Mouse (Mus musculus) heart, adult 2 months (tissue): ENCODE results near the gene Me1.

ENCODE experiments used
- CTCF ChIP-seq: fragments of 200-600 bp; IDR thresholded peaks from 2 replicates; pipeline ENCODE4 v1.8.1; 2022; ENCODE audit warnings: antibody characterized with exemption, mild to moderate bottlenecking, moderate library complexity
- POLR2A ChIP-seq: fragments of 200-500 bp; IDR thresholded peaks from 2 replicates; pipeline ENCODE4 v1.6.1; 2011; ENCODE audit warnings: mild to moderate bottlenecking, low read depth, low read length, control low read depth; ENCODE audit not compliant: insufficient read depth

DNA sequence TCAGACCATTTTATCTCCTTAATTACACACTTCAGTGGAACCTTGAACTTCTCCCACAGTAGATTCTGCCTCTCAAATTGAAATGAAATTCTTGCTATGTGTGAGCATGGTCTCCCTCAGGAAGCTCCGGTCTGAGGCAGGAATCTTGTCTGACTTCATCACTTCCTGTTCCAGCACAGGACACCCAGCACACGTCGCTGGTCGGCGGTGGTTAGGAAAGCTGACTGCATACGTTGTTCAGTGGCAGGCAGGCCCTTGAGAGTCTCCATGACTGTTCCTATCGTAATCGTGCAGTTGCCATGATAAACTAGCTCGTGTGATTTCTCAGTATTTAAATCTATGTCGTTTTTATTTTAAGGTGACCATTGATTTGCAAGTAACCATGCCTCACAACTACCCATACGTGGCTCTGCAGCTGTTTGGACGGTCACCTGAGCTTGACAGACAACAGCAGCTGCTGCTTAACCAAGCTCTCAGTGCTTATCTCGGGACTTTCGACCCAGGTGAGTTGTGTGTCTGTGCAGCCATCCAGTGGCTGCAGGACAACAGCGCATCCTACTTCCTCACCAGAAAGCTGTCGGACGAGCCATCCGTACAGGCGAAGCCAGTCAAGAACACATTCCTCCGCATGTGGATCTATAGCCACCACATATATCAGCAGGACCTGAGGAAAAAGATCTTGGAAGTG is 122.0 kb downstream of the Me1 start:
- no peak for TF ChIP-seq POLR2A
- no peak for TF ChIP-seq CTCF
